Comparison of ENCODE assay signal across 8 mouse cellular contexts in genomic region chr11:69123693-69124497, GRCm38 (mm10). TPM values are rescaled to one million over a fixed set of nuclear protein-coding genes. Genes with fewer than 3 reads are reported as not detected.
A peak's percentile ranks its signal among the peaks of the same experiment; 100 is the strongest.
DNase-seq lines count a peak whose midpoint lies in the region; ATAC-seq and TF ChIP-seq lines count a peak whose summit lies in the region.

No protein-coding gene starts in this region.

- H3K4me1 ChIP-seq in hindbrain, embryonic 10.5 days (replicated peaks) = peaks cover 57% of the 10 kb centered on the region
- peaks cover 42% of the 10 kb centered on the region for H3K4me1 ChIP-seq in lung, embryonic 15.5 days
- peaks cover 23% of the 10 kb centered on the region for H3K4me1 ChIP-seq in olfactory bulb, adult 2 months (ENCODE audit: control insufficient read depth, insufficient read depth, low read length)

- WGBS in hindbrain, embryonic 10.5 days = under 1% methylated on average over 31 of the region's 31 CpGs
- WGBS in lung, embryonic 15.5 days = under 1% methylated on average over 31 of the region's 31 CpGs
- WGBS in olfactory bulb, adult 2 months = under 1% methylated on average over 31 of the region's 31 CpGs

- no peaks in the 10 kb centered on the region for H3K9me3 ChIP-seq in hindbrain, embryonic 10.5 days
- H3K9me3 ChIP-seq in lung, embryonic 15.5 days = no peaks in the 10 kb centered on the region

- peak overlapping the region; percentile 70 for H3K27ac ChIP-seq in hindbrain, embryonic 10.5 days
- H3K27ac ChIP-seq in lung, embryonic 15.5 days = peak overlapping the region; percentile 80
- peak overlapping the region; percentile 86 for H3K27ac ChIP-seq in olfactory bulb, adult 2 months (ENCODE audit: insufficient read depth, low read depth, low read length)

- H3K4me3 ChIP-seq in hindbrain, embryonic 10.5 days = peak overlapping the region; percentile 92
- peak overlapping the region; percentile 80 for H3K4me3 ChIP-seq in lung, embryonic 15.5 days
- peak overlapping the region; percentile 78 for H3K4me3 ChIP-seq in olfactory bulb, adult 2 months (ENCODE audit: insufficient read depth, low read depth, low read length)

- TF ChIP-seq CTCF in olfactory bulb, adult 2 months (IDR thresholded peaks at IDR 0.05; ENCODE audit: insufficient read depth, low read depth, low read length) = no peak

- H3K4me2 ChIP-seq in lung, embryonic 15.5 days = peak overlapping the region; percentile 94

- H3K9ac ChIP-seq in lung, embryonic 15.5 days = peak overlapping the region; percentile 49

- DNase-seq in MEL-GATA-1-ER (ENCODE audit: extremely low read depth, low read depth) = peak; percentile 87
- DNase-seq in cerebellum, adult 9-10 months = peak; percentile 92
- peak; percentile 95 for DNase-seq in hindbrain, embryonic 10.5 days (ENCODE audit: low spot score)
- DNase-seq in layer of hippocampus, adult 9-10 months (ENCODE audit: low spot score) = peak; percentile 91
- DNase-seq in thymus, adult 18-20 months = peak; percentile 60 to 73

- peaks cover 56% of the 10 kb centered on the region for H3K27me3 ChIP-seq in hindbrain, embryonic 10.5 days (ENCODE audit: insufficient read depth, poor library complexity, severe bottlenecking)
- H3K27me3 ChIP-seq in lung, embryonic 15.5 days = peaks cover 4% of the 10 kb centered on the region; the same call in 1 of the 2 replicates

- peak; percentile 28; the same call in 1 of the 2 replicates for ATAC-seq in frontal cortex, adult (ENCODE audit: low TSS enrichment)
- ATAC-seq in lung, embryonic 15.5 days (ENCODE audit: borderline replicate concordance, extremely low read depth, low FRiP score, low TSS enrichment) = peak; percentile 48

- no peak for TF ChIP-seq POLR2A in olfactory bulb, adult 2 months (IDR thresholded peaks at IDR 0.05; ENCODE audit: insufficient read depth, low read depth, low read length)

- no peaks in the 10 kb centered on the region for H3K36me3 ChIP-seq in hindbrain, embryonic 10.5 days
- no peaks in the 10 kb centered on the region for H3K36me3 ChIP-seq in lung, embryonic 15.5 days

RNA-seq across cellular contexts. Expression of gene 9130213A22Rik, which starts 1.5 kb away (rescaled TPM):
- polyA plus RNA-seq in hindbrain, embryonic 10.5 days (2016; fragmentation: Nextera tagmentation; extraction: Ambion mirVana) = 0.13 TPM in 1 of 2 replicates, not detected in the other
- 0.36 and 0.57 TPM in 2 replicates for polyA plus RNA-seq in lung, embryonic 15.5 days (2015; fragmentation: Nextera tagmentation; extraction: Ambion mirVana)
- polyA plus RNA-seq in olfactory bulb, adult 2 months (2012; ENCODE audit: insufficient read depth, insufficient read length, low replicate concordance, missing spikeins) = not detected in 2 replicates

RNA-seq across cellular contexts. Expression of gene Aloxe3, which starts 1.8 kb away (rescaled TPM):
- 0.22 TPM in 1 of 2 replicates, not detected in the other for polyA plus RNA-seq in hindbrain, embryonic 10.5 days (2016; fragmentation: Nextera tagmentation; extraction: Ambion mirVana)
- polyA plus RNA-seq in lung, embryonic 15.5 days (2015; fragmentation: Nextera tagmentation; extraction: Ambion mirVana) = 0.16 and 0.53 TPM in 2 replicates
- polyA plus RNA-seq in olfactory bulb, adult 2 months (2012; ENCODE audit: insufficient read depth, insufficient read length, low replicate concordance, missing spikeins) = not detected in 2 replicates

RNA-seq across cellular contexts. Expression of gene Hes7, which starts 3.7 kb away (rescaled TPM):
- 0.14 and 0.48 TPM in 2 replicates for polyA plus RNA-seq in hindbrain, embryonic 10.5 days (2016; fragmentation: Nextera tagmentation; extraction: Ambion mirVana)
- 0.52 and 0.60 TPM in 2 replicates for polyA plus RNA-seq in lung, embryonic 15.5 days (2015; fragmentation: Nextera tagmentation; extraction: Ambion mirVana)
- not detected in 2 replicates for polyA plus RNA-seq in olfactory bulb, adult 2 months (2012; ENCODE audit: insufficient read depth, insufficient read length, low replicate concordance, missing spikeins)

RNA-seq across cellular contexts. Expression of gene Per1, which starts 28.9 kb away (rescaled TPM):
- polyA plus RNA-seq in hindbrain, embryonic 10.5 days (2016; fragmentation: Nextera tagmentation; extraction: Ambion mirVana) = 7.8 and 9.8 TPM in 2 replicates
- polyA plus RNA-seq in lung, embryonic 15.5 days (2015; fragmentation: Nextera tagmentation; extraction: Ambion mirVana) = 21.7 and 24.0 TPM in 2 replicates
- not detected in 2 replicates for polyA plus RNA-seq in olfactory bulb, adult 2 months (2012; ENCODE audit: insufficient read depth, insufficient read length, low replicate concordance, missing spikeins)

RNA-seq across cellular contexts. Expression of gene Alox12b, which starts 32.9 kb away (rescaled TPM):
- polyA plus RNA-seq in hindbrain, embryonic 10.5 days (2016; fragmentation: Nextera tagmentation; extraction: Ambion mirVana) = not detected in 2 replicates
- not detected in 2 replicates for polyA plus RNA-seq in lung, embryonic 15.5 days (2015; fragmentation: Nextera tagmentation; extraction: Ambion mirVana)
- not detected in 2 replicates for polyA plus RNA-seq in olfactory bulb, adult 2 months (2012; ENCODE audit: insufficient read depth, insufficient read length, low replicate concordance, missing spikeins)

Comparison
In these comparisons a context has a peak if more than half of its experiments do, and no peak if none do; other contexts are left out.
1. Peak in every context shown above with its lines: DNase-seq, ATAC-seq, H3K4me3 ChIP-seq and H3K27ac ChIP-seq.